Mouse (Mus musculus) hindbrain, embryonic 14.5 days (tissue): ENCODE data around the gene Dus2. TPM values are rescaled to one million over a fixed set of nuclear protein-coding genes. Genes with fewer than 3 reads are reported as not detected.

ENCODE experiments used
- ATAC-seq: fragments of 200-750 bp; cut with Nextera tagmentation; 2 replicates; pipeline ENCODE4 v1.8.0; 2017; ENCODE audit warnings: moderate number of reproducible peaks, mild to moderate bottlenecking, moderate TSS enrichment, moderate library complexity; ENCODE audit not compliant: low FRiP score
- DNase-seq: peaks from one replicate; pipeline ENCODE4 v3.0.0-alpha.2; 2015; ENCODE audit warnings: low spot score
- H3K27ac ChIP-seq: fragments of 300-500 bp; sonication (generic); 2 replicates; pipeline ENCODE4 v1.5.1; 2014; ENCODE audit warnings: mild to moderate bottlenecking, moderate library complexity
- H3K27me3 ChIP-seq: fragments of 300-500 bp; sonication (generic); 2 replicates; pipeline ENCODE4 v1.6.1; 2014; ENCODE audit warnings: mild to moderate bottlenecking, low read length, mixed read lengths; ENCODE audit not compliant: control insufficient read depth, insufficient read depth
- H3K36me3 ChIP-seq: fragments of 300-500 bp; sonication (generic); replicated peaks from 2 replicates; pipeline ENCODE4 v1.6.1; 2014; ENCODE audit not compliant: control insufficient read depth, insufficient read depth
- H3K4me1 ChIP-seq: fragments of 300-500 bp; sonication (generic); replicated peaks from 2 replicates; pipeline ENCODE4 v1.6.1; 2014; ENCODE audit warnings: antibody characterized with exemption, low read length, mixed read lengths; ENCODE audit not compliant: control insufficient read depth, insufficient read depth
- H3K4me2 ChIP-seq: fragments of 300-500 bp; sonication (generic); replicated peaks from 2 replicates; pipeline ENCODE4 v1.6.1; 2014; ENCODE audit warnings: mild to moderate bottlenecking, moderate library complexity
- H3K4me3 ChIP-seq: fragments of 300-500 bp; sonication (generic); replicated peaks from 2 replicates; pipeline ENCODE4 v1.5.1; 2014; ENCODE audit warnings: mild to moderate bottlenecking, low read length
- H3K9ac ChIP-seq: fragments of 300-500 bp; sonication (generic); 2 replicates; pipeline ENCODE4 v1.6.1; 2014
- H3K9me3 ChIP-seq: fragments of 300-500 bp; sonication (generic); 2 replicates; pipeline ENCODE4 v1.6.1; 2016; ENCODE audit warnings: low read length; ENCODE audit not compliant: control insufficient read depth
- WGBS: fragments of 180-500 bp; shearing (Covaris S2); extraction: QIAGEN DNeasy Blood & Tissue Kit; methylation state at CpG from one replicate; pipeline ENCODE4 v1.1.7; 2014; 5-methylcytosine and 5-hydroxymethylcytosine counted together
- microRNA-seq: library from miRNA; unstranded; fragments of <30 nt; microRNA quantifications from one replicate; pipeline ENCODE4, GENCODE M21; 2016
- polyA plus RNA-seq: library from polyadenylated mRNA; unstranded; fragments of >200 nt; fragmentation: Nextera tagmentation; extraction: Ambion mirVana; gene quantifications from 2 replicates; pipeline ENCODE4 v1.2.1, GENCODE M21; 2014

Dus2 gene
- polyA plus RNA-seq, 1 experiment from 2014 or later: 21.3 TPM

- Histone ChIP-seq H3K9ac (no peak overlapping the region), H3K4me3 (no peak overlapping the region), H3K36me3 (no peaks in the 10 kb centered on the region), H3K4me1 (no peaks in the 10 kb centered on the region), H3K4me2 (no peak overlapping the region), H3K27me3 (no peaks in the 10 kb centered on the region), H3K9me3 (no peaks in the 10 kb centered on the region), H3K27ac (no peak overlapping the region)
- WGBS: 92% methylated on average over 1 of the region's 1 CpGs
- ATAC-seq: no peak
- no peak for DNase-seq
Measured at GRCm38 (mm10) chr8:106074659-106075058, 83.5 kb downstream of the Dus2 start.

GRCm38 (mm10) chr8:106075161-106075862, 84.2 kb downstream of the Dus2 start:
- no peak for DNase-seq
- no peak overlapping the region for H3K9ac ChIP-seq
- H3K9me3 ChIP-seq: no peaks in the 10 kb centered on the region
- H3K27ac ChIP-seq: no peak overlapping the region
- 79% methylated on average over 9 of the region's 9 CpGs for WGBS
- no peak for ATAC-seq
- H3K27me3 ChIP-seq: no peaks in the 10 kb centered on the region
- no peak overlapping the region for H3K4me2 ChIP-seq
- no peak overlapping the region for H3K4me3 ChIP-seq
- no peaks in the 10 kb centered on the region for H3K4me1 ChIP-seq
- no peaks in the 10 kb centered on the region for H3K36me3 ChIP-seq

- Histone ChIP-seq H3K4me1 (no peaks in the 10 kb centered on the region), H3K9ac (no peak overlapping the region), H3K4me3 (no peak overlapping the region), H3K27ac (no peak overlapping the region), H3K36me3 (no peaks in the 10 kb centered on the region), H3K27me3 (no peaks in the 10 kb centered on the region), H3K4me2 (no peak overlapping the region), H3K9me3 (no peaks in the 10 kb centered on the region)
- no peak for ATAC-seq
- DNase-seq: no peak
- WGBS: 98% methylated on average over 5 of the region's 5 CpGs
Measured at GRCm38 (mm10) chr8:106075863-106076174, 84.7 kb downstream of the Dus2 start.

GRCm38 (mm10) chr8:106076612-106077011, 85.5 kb downstream of the Dus2 start:
- H3K4me2 ChIP-seq: no peak overlapping the region
- ATAC-seq: no peak
- H3K4me3 ChIP-seq: no peak overlapping the region
- H3K27me3 ChIP-seq: no peaks in the 10 kb centered on the region
- no peaks in the 10 kb centered on the region for H3K36me3 ChIP-seq
- 80% methylated on average over 5 of the region's 5 CpGs for WGBS
- no peak overlapping the region for H3K27ac ChIP-seq
- DNase-seq: no peak
- H3K9me3 ChIP-seq: no peaks in the 10 kb centered on the region
- H3K9ac ChIP-seq: no peak overlapping the region
- no peaks in the 10 kb centered on the region for H3K4me1 ChIP-seq

GRCm38 (mm10) chr8:106077452-106078067, 86.4 kb downstream of the Dus2 start:
- ATAC-seq: no peak
- WGBS: 90% methylated on average over 1 of the region's 1 CpGs
- no peak overlapping the region for H3K27ac ChIP-seq
- H3K36me3 ChIP-seq: peaks cover under 1% of the 10 kb centered on the region; the same call in 1 of the 2 replicates
- no peaks in the 10 kb centered on the region for H3K4me1 ChIP-seq
- H3K4me3 ChIP-seq: no peak overlapping the region
- no peaks in the 10 kb centered on the region for H3K27me3 ChIP-seq
- no peaks in the 10 kb centered on the region for H3K9me3 ChIP-seq
- no peak overlapping the region for H3K9ac ChIP-seq
- no peak for DNase-seq
- no peak overlapping the region for H3K4me2 ChIP-seq

- peaks cover 46% of the 10 kb centered on the region for H3K36me3 ChIP-seq
- H3K27me3 ChIP-seq: no peaks in the 10 kb centered on the region
- H3K9ac ChIP-seq: no peak overlapping the region
- DNase-seq (no peak), ATAC-seq (no peak)
- H3K4me1 ChIP-seq: no peaks in the 10 kb centered on the region
- no peak overlapping the region for H3K27ac ChIP-seq
- H3K4me2 ChIP-seq: no peak overlapping the region
- no peak overlapping the region for H3K4me3 ChIP-seq
- WGBS: 86% methylated on average over 4 of the region's 4 CpGs
- no peaks in the 10 kb centered on the region for H3K9me3 ChIP-seq
Measured at GRCm38 (mm10) chr8:106102321-106102720, 111.2 kb downstream of the Dus2 start.

Small RNAs within 50 kb of the gene (microRNA-seq; reads per million reads assigned to microRNA genes)
- gene Mir7074: not detected

Other genes with a start within 250 kb of the Dus2 start
- 62.7 and 71.7 TPM in 2 replicates for gene Gfod2, start 232.7 kb upstream of the Dus2 start, polyA plus RNA-seq
- 9.1 and 10.4 TPM in 2 replicates for gene Ranbp10, start 164.0 kb upstream of the Dus2 start, polyA plus RNA-seq
- 0.64 and 1.4 TPM in 2 replicates for gene Tsnaxip1, start 163.6 kb upstream of the Dus2 start, polyA plus RNA-seq
- gene Cenpt, start 138.1 kb upstream of the Dus2 start, polyA plus RNA-seq: 46.3 and 51.7 TPM in 2 replicates
- 46.2 and 51.2 TPM in 2 replicates for gene Thap11, start 136.2 kb upstream of the Dus2 start, polyA plus RNA-seq
- 181 TPM in 2 replicates for gene Nutf2, start 130.8 kb upstream of the Dus2 start, polyA plus RNA-seq
- gene Edc4, start 110.5 kb upstream of the Dus2 start, polyA plus RNA-seq: 40.1 and 46.6 TPM in 2 replicates
- 1.4 TPM in 1 of 2 replicates, not detected in the other for gene Nrn1l, start 97.8 kb upstream of the Dus2 start, polyA plus RNA-seq
- 8.2 and 11.0 TPM in 2 replicates for gene Pskh1, start 90.9 kb upstream of the Dus2 start, polyA plus RNA-seq
- 2.9 and 3.2 TPM in 2 replicates for gene Ctrl, start 57.5 kb upstream of the Dus2 start, polyA plus RNA-seq
- gene Psmb10, start 52.9 kb upstream of the Dus2 start, polyA plus RNA-seq: 70.1 and 79.8 TPM in 2 replicates
- gene Lcat, start 48.0 kb upstream of the Dus2 start, polyA plus RNA-seq: 3.2 and 3.3 TPM in 2 replicates
- gene Slc12a4, start 25.2 kb upstream of the Dus2 start, polyA plus RNA-seq: 9.3 and 9.4 TPM in 2 replicates
- gene Dpep3, start 11.9 kb upstream of the Dus2 start, polyA plus RNA-seq: not detected in 2 replicates
- gene Dpep2nb, start 14.6 kb downstream of the Dus2 start, polyA plus RNA-seq: not detected in 2 replicates
- gene Ddx28, start 20.5 kb downstream of the Dus2 start, polyA plus RNA-seq: 20.3 and 22.1 TPM in 2 replicates
- gene Nfatc3, start 67.5 kb downstream of the Dus2 start, polyA plus RNA-seq: 2.5 and 2.6 TPM in 2 replicates
- gene Esrp2, start 145.6 kb downstream of the Dus2 start, polyA plus RNA-seq: 0.19 TPM in 1 of 2 replicates, not detected in the other
- gene Pla2g15, start 159.1 kb downstream of the Dus2 start, polyA plus RNA-seq: 7.9 and 9.1 TPM in 2 replicates
- 65.8 and 67.3 TPM in 2 replicates for gene Slc7a6, start 177.5 kb downstream of the Dus2 start, polyA plus RNA-seq
- gene Slc7a6os, start 219.6 kb downstream of the Dus2 start, polyA plus RNA-seq: 29.2 and 30.2 TPM in 2 replicates
- gene Prmt7, start 219.6 kb downstream of the Dus2 start, polyA plus RNA-seq: 57.4 and 61.9 TPM in 2 replicates